Mouse (Mus musculus) liver, embryonic 11.5 days (tissue): ENCODE data around the gene Gpa33. TPM values are rescaled to one million over a fixed set of nuclear protein-coding genes. Genes with fewer than 3 reads are reported as not detected.

ENCODE experiments used
- ATAC-seq: fragments of 200-750 bp; cut with Nextera tagmentation; replicated peaks from 2 replicates; pipeline ENCODE4 v1.8.0; 2017; ENCODE audit warnings: moderate number of reproducible peaks, mild to moderate bottlenecking, moderate TSS enrichment, moderate library complexity; ENCODE audit not compliant: low FRiP score
- DNase-seq: peaks from one replicate; pipeline ENCODE4 v3.0.0-alpha.2; 2017; ENCODE audit warnings: low spot score
- H3K27ac ChIP-seq: fragments of 300-500 bp; sonication (generic); 2 replicates; pipeline ENCODE4 v1.5.1; 2014; ENCODE audit warnings: mild to moderate bottlenecking, low read depth, low read length, control low read depth
- H3K27me3 ChIP-seq: fragments of 300-500 bp; sonication (generic); replicated peaks from 2 replicates; pipeline ENCODE4 v1.6.1; 2014; ENCODE audit warnings: low read length, mixed read lengths; ENCODE audit not compliant: control insufficient read depth, insufficient read depth
- H3K36me3 ChIP-seq: fragments of 300-500 bp; sonication (generic); 2 replicates; pipeline ENCODE4 v1.6.1; 2014; ENCODE audit warnings: mild to moderate bottlenecking, low read length, moderate library complexity, mixed read lengths; ENCODE audit not compliant: control insufficient read depth, insufficient read depth
- H3K4me1 ChIP-seq: fragments of 300-500 bp; sonication (generic); replicated peaks from 2 replicates; pipeline ENCODE4 v1.6.1; 2014; ENCODE audit warnings: low read length, mixed read lengths; ENCODE audit not compliant: control insufficient read depth, insufficient read depth
- H3K4me2 ChIP-seq: fragments of 300-500 bp; sonication (generic); 2 replicates; pipeline ENCODE4 v1.6.1; 2014; ENCODE audit warnings: mild to moderate bottlenecking, control low read depth, moderate library complexity
- H3K4me3 ChIP-seq: fragments of 300-500 bp; sonication (generic); 2 replicates; pipeline ENCODE4 v1.5.1; 2014; ENCODE audit warnings: low read depth, low read length, control low read depth
- H3K9ac ChIP-seq: fragments of 300-500 bp; sonication (generic); 2 replicates; pipeline ENCODE4 v1.6.1; 2014; ENCODE audit warnings: low read depth, low read length, control low read depth
- H3K9me3 ChIP-seq: fragments of 300-500 bp; sonication (generic); 2 replicates; pipeline ENCODE4 v1.6.1; 2016; ENCODE audit warnings: low read length, inconsistent platforms, mixed read lengths; ENCODE audit not compliant: control insufficient read depth
- WGBS: fragments of 180-500 bp; shearing (Covaris S2); extraction: QIAGEN DNeasy Blood & Tissue Kit; methylation state at CpG from one replicate; pipeline ENCODE4 v1.1.7; 2014; 5-methylcytosine and 5-hydroxymethylcytosine counted together
- polyA plus RNA-seq: library from polyadenylated mRNA; unstranded; fragments of >200 nt; fragmentation: Nextera tagmentation; extraction: Ambion mirVana; gene quantifications from 2 replicates; pipeline ENCODE4 v1.2.1, GENCODE M21; 2014

The Gpa33 gene
- polyA plus RNA-seq, 1 experiment from 2014 or later = not detected

DNA sequence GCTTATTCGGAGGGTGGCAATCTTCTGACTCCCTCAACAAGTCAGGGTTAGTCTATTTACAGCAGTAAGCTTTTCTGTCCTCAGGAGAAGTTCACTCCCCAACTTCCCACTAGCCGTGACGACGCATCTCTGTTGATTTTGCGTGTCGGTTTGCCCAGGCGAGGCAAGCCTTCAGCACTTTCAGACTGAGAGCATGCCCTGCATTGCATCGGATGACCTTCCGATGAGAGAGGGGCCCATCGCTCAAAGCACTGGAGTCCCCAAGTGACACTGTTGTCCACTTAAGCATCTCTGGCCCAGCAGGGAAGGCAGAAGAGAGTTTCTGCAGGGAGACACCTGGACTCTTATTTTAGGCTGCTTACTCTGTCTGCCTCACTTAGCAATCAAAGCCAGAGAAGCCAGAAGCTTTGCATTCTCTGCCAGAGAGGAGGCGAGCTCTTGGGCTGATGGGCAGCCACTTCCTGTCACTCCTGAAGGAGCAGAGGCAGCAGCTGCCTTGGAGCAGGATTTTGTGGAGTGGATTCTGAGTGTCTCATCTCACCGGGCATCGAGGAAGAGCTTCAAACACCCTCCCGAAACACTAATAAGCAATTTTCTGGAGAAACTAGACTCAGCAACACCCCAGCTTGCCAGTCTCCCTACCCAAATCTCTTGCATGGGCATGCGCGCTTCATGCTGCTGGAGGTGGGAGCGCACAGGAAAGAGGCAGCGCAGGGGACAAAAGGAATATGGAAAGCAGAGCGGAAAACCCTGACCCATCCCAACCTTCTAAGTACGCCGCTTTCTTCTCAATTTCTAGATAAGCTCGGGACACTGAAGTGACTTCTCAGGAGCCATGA, 54.6 kb downstream of the Gpa33 start:
- no peaks in the 10 kb centered on the region for H3K9me3 ChIP-seq
- no peak for DNase-seq
- no peak for ATAC-seq
- whole genome bisulfite sequencing = 77% methylated on average over 22 of the region's 22 CpGs
- H3K36me3 ChIP-seq = no peaks in the 10 kb centered on the region
- H3K27ac ChIP-seq = no peak overlapping the region
- H3K4me2 ChIP-seq = no peak overlapping the region
- H3K4me3 ChIP-seq = no peak overlapping the region
- H3K4me1 ChIP-seq = no peaks in the 10 kb centered on the region
- no peak overlapping the region for H3K9ac ChIP-seq
- no peaks in the 10 kb centered on the region for H3K27me3 ChIP-seq

DNA sequence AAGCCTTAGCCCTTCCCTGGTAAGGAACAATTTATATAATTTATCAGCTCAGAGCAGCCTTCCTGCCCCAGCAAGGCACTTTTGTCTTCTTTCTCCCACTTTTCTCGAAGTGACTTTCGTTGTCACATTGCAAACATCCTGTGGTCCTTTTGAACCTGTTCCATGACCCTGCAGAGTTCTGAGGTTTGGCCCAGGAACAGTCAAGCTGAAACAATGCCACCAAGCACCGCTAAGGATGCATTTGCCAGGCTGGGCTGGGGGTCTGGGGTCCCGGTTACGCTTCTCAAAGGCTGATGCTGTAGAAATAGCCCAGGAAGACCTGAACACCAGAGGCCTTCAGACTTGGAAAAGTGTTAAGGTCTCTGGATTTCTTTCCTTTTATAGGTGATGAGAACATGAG, 55.3 kb downstream of the Gpa33 start:
- WGBS = 79% methylated on average over 5 of the region's 5 CpGs
- no peaks in the 10 kb centered on the region for H3K9me3 ChIP-seq
- H3K36me3 ChIP-seq = no peaks in the 10 kb centered on the region
- H3K9ac ChIP-seq = no peak overlapping the region
- no peak for ATAC-seq
- no peak overlapping the region for H3K4me2 ChIP-seq
- H3K27me3 ChIP-seq = no peaks in the 10 kb centered on the region
- H3K4me3 ChIP-seq = no peak overlapping the region
- DNase-seq = no peak
- no peaks in the 10 kb centered on the region for H3K4me1 ChIP-seq
- no peak overlapping the region for H3K27ac ChIP-seq

DNA sequence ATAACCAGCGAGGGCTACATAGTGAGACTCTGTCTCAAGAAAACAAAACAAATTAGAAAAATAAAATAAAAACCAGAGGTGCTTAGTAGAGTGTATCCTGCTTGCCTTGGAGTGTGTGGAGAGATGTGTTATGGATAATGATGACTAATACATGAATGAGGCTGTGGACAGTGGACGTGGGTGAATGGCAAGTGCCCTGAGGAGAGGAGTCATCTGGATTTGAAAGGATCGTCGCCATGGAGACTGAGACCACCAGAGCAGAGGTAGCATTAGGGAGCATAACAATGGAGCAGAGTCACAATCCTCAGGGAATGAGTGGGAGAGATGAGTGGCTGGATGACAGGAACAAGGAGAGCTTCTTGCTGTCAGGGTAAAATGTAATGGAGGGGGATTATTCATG, 59.8 kb downstream of the Gpa33 start:
- no peaks in the 10 kb centered on the region for H3K9me3 ChIP-seq
- no peak overlapping the region for H3K4me3 ChIP-seq
- 81% methylated on average over 4 of the region's 4 CpGs for WGBS
- no peak overlapping the region for H3K4me2 ChIP-seq
- ATAC-seq (no peak), DNase-seq (no peak)
- H3K36me3 ChIP-seq = no peaks in the 10 kb centered on the region
- H3K27ac ChIP-seq = no peak overlapping the region
- no peaks in the 10 kb centered on the region for H3K4me1 ChIP-seq
- no peak overlapping the region for H3K9ac ChIP-seq
- H3K27me3 ChIP-seq = no peaks in the 10 kb centered on the region

DNA sequence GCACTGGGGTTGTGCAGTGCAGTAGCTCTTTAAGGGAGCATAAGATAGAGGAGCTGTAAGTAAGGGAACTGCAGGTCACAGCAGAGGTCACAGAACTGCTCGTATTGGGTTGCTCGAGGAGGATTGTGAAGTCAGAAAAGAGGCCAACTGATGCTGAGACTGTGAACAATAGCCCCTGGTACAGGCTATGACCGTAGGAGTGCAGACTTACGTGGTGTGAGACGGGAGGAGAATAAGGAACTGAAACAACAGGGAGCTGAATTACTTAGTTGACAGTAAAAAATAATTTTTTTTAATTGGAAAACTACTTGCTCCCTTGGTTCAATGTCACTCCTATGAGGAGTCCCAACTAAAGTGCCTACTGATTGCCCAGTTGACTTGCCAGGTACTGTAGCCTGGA, 74.1 kb downstream of the Gpa33 start:
- 58% methylated on average over 5 of the region's 5 CpGs for WGBS

DNA sequence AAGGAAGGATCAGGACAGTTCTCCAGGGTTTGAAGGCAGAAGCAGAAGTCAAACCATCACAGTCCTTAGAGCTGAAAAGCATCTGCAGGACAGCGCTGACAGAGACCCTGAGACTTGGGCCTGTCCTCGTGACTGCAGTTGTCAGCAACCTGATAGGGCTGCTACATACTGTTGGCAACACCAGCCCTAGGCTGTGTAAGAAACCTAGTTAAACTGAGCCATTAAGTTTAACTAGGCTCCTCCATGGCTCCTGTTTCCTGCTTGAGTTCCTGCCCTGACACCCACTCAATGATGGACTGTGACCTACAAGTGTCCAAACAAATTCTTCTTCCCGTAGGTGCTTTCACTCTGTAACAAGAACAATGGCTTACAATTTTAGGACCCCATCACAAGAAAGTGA, 75.1 kb downstream of the Gpa33 start:
- Histone ChIP-seq H3K27me3 (no peaks in the 10 kb centered on the region), H3K9me3 (no peaks in the 10 kb centered on the region), H3K4me1 (no peaks in the 10 kb centered on the region), H3K4me2 (no peak overlapping the region), H3K9ac (no peak overlapping the region), H3K4me3 (no peak overlapping the region), H3K36me3 (no peaks in the 10 kb centered on the region), H3K27ac (no peak overlapping the region)
- no peak for ATAC-seq
- no peak for DNase-seq
- WGBS = 59% methylated on average over 3 of the region's 3 CpGs

More for the DNA sequence above, 74.1 kb downstream of the Gpa33 start:
- no peaks in the 10 kb centered on the region for H3K27me3 ChIP-seq
- no peak overlapping the region for H3K9ac ChIP-seq
- H3K4me1 ChIP-seq = no peaks in the 10 kb centered on the region
- H3K9me3 ChIP-seq = no peaks in the 10 kb centered on the region
- DNase-seq = no peak
- no peak overlapping the region for H3K4me2 ChIP-seq
- no peak for ATAC-seq
- H3K27ac ChIP-seq = no peak overlapping the region
- H3K36me3 ChIP-seq = no peaks in the 10 kb centered on the region
- H3K4me3 ChIP-seq = no peak overlapping the region

DNA sequence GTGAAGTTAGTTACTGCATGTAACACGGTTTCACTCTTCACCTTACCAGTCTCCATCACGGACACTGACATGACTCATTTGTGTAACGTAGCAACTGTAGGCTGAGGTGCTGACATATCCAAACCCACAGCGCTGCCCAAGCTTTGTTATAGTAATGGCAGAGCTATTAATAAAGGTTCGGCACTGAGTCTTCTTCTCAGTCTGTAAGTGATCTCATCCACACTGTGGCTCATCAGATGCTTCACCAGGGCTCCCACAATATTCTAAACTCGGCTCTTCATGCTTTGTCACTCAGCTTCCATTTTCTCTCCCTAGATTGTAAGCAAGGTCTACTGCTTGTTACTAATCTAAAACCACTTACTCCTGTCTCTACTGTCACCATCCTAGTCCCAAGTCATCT, 79.3 kb downstream of the Gpa33 start:
- no peaks in the 10 kb centered on the region for H3K4me1 ChIP-seq
- whole genome bisulfite sequencing = 78% methylated on average over 6 of the region's 6 CpGs
- no peak overlapping the region for H3K4me2 ChIP-seq
- H3K9ac ChIP-seq = no peak overlapping the region
- no peak for DNase-seq
- H3K36me3 ChIP-seq = no peaks in the 10 kb centered on the region
- H3K9me3 ChIP-seq = no peaks in the 10 kb centered on the region
- H3K27ac ChIP-seq = no peak overlapping the region
- no peak overlapping the region for H3K4me3 ChIP-seq
- ATAC-seq = no peak
- H3K27me3 ChIP-seq = no peaks in the 10 kb centered on the region

DNA sequence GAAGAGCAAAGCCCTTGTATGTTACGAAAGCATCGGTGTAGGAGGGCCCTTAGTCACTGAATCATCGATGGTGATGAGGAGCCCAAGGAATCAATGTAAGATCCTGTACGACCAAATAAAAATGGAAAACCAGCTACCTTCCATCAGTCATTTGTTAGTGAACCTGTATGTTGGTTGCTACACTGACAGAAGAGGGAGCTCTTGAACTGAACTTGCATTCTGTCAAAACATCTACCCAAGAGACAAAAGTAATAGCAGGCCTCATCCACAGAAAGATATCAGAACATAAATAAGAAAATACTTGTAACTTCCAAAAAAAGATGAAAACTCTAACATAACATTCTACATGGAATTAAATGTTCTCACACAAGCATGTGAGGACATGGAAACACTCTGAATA, 84.1 kb downstream of the Gpa33 start:
- WGBS = 82% methylated on average over 4 of the region's 4 CpGs
- ATAC-seq (no peak), DNase-seq (no peak)
- H3K27me3 ChIP-seq = no peaks in the 10 kb centered on the region
- no peaks in the 10 kb centered on the region for H3K4me1 ChIP-seq
- H3K9me3 ChIP-seq = no peaks in the 10 kb centered on the region
- no peak overlapping the region for H3K4me2 ChIP-seq
- H3K9ac ChIP-seq = no peak overlapping the region
- no peaks in the 10 kb centered on the region for H3K36me3 ChIP-seq
- no peak overlapping the region for H3K27ac ChIP-seq
- no peak overlapping the region for H3K4me3 ChIP-seq

Other genes with a start within 250 kb of the Gpa33 start
- gene Pou2f1, start 127.6 kb upstream of the Gpa33 start, polyA plus RNA-seq = 15.5 and 16.5 TPM in 2 replicates
- gene Dusp27, start 2.3 kb upstream of the Gpa33 start, polyA plus RNA-seq = 0.84 and 1.0 TPM in 2 replicates
- not detected in 2 replicates for gene Mael, start 108.5 kb downstream of the Gpa33 start, polyA plus RNA-seq
- gene Ildr2, start 123.9 kb downstream of the Gpa33 start, polyA plus RNA-seq = 0.43 and 0.53 TPM in 2 replicates
- gene Tada1, start 248.9 kb downstream of the Gpa33 start, polyA plus RNA-seq = 42.9 and 48.1 TPM in 2 replicates